Mouse (Mus musculus): Measurements from ENCODE around the gene Sppl2b.

Sppl2b gene

DNA sequence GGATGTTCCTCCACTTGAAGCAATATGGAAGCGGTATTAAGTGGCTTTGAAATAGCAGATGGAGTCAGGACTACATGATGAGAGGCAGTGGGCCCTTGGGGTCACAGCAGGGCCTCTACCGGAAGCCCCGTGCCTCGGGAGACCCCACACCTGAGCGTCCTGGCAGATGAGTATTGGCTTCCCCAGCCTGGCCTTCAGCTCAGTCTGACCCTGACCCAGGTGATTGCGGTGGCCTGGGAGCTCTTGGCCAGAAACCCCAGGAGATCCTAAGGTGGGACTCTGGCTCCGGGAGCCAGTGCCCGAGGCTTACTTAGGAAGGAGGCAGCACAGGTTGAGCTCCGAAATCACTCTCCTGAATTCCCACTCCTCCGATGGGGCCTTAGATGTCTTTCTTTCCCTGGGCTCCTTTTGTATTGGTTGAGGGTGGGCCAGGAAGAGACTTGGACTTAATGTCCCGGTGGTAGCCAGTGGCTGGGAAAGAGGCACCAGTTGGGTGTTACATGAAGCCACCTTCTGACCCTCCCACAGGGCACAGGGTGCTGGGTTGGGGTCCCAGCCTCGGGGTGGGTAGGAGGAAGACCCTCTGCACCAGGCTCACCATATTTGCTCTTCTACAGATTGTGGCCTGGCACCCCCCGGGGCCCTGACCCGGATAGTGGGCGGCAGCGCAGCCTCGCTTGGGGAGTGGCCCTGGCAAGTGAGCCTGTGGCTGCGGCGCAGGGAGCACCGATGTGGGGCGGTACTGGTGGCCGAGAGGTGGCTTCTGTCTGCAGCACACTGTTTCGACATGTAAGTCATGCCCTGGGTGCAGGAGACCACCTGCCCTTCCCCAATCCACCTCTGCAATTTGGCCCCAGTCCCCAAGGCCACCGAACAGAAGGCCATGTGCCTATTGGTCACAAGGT lies 41.8 kb downstream of the Sppl2b start:
- no peak for DNase-seq (ENCODE audit: low spot score in 2 of 2)

DNA sequence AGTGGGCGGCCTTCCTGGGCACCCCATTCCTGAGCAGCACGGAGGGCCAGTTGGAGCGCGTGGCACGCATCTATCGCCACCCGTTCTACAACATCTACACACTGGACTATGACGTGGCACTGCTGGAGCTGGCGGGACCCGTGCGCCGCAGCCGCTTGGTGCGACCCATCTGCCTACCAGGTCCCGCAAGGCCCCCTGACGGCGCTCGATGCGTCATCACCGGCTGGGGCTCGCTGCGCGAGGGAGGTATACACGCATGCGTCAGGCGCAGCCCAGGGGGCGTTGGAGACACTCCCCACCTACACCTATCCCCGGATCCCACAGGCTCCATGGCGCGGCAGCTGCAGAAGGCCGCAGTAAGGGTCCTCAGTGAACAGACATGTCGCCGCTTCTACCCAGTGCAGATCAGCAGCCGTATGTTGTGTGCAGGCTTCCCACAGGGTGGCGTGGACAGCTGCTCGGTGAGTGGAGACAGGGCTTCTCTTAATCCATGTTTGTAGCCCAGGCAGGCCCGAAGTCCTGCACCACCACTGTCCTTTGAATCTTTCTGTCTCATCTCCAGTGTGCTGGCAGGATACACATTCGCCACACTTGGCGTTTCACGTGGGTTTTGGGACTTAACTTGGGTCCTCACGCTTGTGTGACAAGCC lies 42.9 kb downstream of the Sppl2b start:
- peak; percentile 72 to 74 for DNase-seq (ENCODE audit: low spot score in 2 of 2)

DNA sequence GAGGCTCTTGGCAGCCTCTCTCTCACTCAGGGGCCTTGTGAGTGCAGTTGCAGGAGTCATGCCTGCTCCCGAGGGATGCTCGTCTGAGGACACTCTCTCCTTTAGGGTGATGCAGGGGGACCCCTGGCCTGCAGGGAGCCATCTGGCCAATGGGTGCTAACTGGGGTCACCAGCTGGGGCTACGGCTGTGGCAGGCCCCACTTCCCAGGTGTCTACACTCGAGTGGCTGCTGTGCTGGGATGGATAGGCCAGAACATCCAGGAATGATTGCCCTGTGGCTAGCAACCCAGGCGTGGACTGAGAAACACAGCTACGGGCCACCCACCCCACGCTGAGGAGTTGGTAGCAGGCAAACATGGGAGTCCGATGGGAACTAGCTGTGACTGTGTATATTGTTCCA lies 44.0 kb downstream of the Sppl2b start:
- no peak for DNase-seq (ENCODE audit: low spot score in 2 of 2)

DNA sequence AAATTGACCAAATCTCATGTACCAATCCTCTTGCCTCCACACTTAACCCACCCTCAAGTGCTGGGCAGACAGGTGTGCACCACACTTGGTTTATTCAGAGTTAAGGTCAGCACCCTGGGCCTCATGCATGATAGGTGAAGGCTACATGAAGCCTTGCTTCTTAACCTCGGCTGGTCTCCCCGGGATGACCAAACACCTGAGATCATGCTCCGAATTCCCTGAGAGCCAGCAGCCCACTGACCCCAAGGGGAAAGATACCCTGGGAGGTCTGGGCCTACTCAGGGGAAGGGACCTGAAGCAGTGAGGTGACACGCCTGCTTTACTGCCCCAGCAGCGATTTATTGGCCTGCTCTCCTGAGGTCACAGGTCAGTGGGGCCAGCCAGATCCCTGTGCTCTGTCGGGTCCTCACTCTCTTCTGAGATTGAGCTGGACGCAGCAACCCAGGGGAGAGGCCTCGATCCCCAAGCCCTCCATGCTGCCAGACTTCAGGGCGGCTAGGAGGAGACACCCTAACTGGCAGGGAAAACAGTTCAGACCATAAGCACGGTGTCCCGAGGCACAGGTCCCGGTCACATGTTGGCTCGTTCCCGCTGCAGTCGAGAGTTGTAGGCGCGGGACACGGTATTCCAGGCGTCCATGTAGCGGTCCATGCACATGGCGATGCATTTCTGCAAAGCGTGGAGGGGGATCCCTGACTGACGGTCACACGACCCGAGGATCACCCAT lies 44.7 kb downstream of the Sppl2b start:
- no peak for DNase-seq (ENCODE audit: low spot score in 2 of 2)

DNA sequence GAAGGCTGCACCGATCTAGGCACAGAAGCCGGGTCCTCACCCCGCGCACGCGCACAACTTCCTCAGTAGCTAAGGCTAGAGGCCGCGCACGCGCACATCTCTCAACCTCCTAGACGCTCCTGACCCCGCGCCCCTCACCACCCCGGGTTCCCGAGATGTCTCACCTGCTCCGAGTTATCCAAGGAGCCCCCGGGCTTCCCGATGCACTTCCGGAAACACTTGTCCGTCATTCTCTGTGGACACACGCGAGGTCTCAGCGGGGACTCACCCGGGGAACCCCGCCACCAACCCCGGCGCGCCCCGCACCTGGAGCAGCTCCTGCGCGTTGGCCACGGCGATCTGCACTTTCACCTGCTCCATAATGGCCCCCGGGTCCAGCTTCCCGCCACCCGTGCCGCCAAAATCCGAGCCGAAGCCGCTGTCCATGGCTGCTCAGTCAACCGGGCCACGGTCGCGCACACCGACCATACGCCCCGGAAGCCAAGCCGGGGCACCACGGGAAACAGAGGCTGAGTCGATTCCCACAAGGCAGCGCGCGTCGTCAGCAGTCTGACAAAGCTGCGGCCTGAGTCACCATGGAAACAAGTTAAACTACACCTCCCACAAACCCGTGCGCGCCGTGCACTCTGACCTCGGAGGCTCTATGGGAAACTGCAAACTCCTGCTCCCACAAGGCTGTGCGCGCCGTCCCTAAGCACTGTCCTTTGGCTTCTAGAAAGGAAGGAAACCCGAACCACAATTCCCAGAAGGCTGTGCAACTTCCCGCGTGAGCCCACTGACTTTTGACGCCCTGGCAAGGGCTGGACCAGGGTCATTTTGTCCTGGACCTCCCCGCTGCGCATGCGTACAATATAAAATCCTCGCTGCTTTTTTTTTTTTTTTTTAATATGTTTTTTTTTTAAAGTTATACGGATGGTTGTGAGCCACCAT lies 45.5 kb downstream of the Sppl2b start, which contains the start of gene Timm13:
Timm13 (minus strand) TSS at position 652 of the 930 bp plus-strand sequence.
- DNase-seq (ENCODE audit: low spot score in 2 of 2): peak; percentile 100

DNA sequence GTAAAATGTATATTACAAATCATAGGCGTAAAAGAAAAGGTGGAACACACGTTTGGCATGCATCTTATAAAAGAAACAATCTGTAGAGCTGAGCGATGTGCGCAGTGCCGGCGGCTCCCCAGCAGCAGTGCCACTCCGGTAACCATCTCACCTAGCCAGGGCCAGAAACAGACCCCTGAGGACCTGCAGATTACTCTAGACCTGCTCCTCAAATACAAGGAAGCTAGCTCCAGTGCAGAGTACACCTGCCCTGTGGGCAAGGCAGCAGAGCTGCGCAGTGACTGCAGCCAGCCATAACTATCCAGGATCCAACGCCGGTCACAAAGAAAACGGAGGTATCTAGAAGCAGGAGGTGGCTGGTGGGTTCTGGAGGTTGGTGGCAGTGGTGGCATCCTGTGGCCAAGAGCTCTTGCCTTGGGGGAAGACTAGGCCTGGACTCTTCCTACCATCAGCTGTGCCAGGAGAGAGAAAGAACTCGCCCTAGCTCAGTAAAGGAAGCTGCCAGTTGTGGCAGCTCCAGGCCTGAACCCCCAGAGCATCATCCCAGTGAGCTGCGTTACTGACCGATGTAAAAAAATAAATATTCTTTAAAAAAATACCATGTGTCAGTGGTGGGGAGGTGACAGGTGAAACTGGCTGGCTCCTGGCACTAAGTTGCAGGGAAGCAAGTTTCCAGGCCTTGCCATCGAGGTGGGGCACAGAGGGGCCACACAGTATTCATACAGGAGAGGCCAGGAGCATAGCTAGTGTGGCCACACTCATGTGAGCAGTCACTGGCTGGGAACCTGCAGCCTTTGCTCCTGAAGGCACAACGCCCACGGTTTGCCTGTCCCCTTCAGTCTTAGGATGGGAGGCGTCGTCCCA lies 46.6 kb downstream of the Sppl2b start:
- no peak for DNase-seq (ENCODE audit: low spot score in 2 of 2)

DNA sequence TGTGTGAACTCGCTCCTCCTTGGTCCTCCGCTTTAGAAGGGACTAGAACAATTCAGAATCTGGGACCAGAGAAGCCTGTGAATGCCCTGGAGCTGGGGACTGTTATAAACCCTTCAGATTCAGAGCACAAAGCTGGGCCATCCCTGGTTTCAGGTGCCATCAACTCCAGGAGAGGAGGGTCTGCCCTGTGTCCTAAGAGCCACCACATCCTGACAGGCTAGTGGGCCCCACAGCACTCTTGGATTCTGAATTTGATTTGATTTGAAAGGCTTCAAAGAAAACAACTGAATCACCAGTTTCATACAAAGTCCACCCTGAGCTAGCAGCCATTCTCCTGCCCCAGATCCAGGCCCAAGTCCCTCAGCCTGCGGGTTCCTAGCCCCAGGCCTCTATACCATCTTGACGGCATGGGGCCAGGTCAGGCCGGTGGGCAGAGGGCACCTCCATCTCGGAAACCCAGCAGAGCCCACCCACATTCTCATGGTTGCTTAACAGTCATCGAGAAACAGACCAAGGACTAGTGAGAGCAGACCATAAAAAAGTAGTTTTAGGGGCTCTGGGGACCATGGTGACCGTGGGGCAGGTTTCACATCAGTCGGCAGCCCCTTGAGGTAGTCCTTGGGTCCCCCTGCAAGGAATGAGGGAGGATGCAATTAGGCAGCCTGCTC lies 47.3 kb downstream of the Sppl2b start:
- DNase-seq (ENCODE audit: low spot score in 2 of 2): no peak

DNA sequence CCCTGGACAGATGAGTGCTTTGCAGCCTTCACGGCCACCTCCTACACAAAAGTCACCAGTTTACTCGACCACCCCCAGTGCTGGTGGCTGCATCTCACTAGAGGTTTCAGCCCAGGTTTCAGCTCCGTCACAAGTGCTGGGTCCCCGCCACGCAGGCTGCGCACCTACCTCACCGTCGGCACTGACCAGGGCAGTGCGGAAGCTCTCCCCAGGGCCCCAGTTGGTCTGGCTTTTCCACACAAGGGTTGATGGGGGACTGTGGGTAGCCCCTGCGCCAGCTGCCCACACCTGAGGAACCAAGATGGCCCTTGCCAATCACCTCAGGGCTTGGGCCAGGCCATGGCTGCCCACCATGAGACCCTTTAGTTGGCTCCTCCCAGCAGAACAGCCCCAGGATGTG lies 48.2 kb downstream of the Sppl2b start:
- DNase-seq (ENCODE audit: low spot score in 2 of 2): no peak

DNA sequence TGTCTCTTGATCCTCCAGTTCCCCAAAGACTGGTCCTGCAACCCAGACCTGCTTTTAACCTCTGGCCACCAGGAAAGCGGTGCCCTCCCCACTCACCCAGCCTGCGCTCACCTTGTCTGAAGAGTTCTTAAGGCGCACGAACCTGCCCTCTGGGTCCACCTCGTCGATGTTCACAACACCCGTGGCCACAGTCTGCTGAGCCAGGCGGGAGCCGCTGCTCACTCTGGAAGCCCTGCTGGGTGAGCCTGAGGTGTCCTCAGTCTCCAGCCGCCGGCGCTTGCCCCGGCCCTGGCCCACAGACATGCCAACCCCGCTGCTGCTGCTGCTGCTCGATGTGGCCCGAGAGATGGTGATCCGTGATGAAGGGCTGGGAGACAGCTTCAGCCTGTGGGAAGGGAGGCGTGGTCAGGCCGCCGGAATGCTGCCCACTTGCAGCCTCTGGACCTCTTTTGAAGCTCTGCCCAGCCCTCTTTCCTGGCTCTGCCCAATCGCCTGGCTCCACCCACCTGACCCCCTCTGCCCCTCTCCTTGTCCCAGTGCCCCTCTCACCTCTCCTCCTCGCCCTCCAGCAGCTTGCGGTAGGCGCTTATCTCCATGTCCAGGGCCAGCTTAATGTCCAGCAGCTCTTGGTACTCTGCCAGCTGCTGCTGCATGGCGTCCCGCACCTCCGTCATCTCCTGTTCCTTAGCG lies 49.1 kb downstream of the Sppl2b start:
- no peak for DNase-seq (ENCODE audit: low spot score in 2 of 2)

DNA sequence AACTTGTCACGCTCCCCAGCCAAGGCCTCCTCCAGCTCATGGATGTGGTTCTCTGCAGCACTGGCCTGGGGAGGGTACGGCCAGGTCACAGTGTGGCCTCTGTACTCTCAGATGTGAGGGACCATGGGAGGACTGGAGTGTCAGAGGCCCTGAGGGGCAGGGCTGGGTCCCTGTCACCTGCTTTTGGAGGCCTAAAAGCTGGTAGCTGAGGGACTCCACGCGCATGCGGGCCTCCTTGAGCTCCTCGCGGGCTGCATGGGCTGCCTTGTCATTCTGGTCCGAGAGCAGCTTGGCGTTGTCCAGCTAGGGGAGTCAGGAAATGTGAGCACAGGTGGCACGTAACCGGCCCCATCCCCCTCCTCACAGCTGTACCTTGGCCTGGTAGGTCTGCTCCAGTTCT lies 49.6 kb downstream of the Sppl2b start:
- DNase-seq (ENCODE audit: low spot score in 2 of 2): no peak

DNA sequence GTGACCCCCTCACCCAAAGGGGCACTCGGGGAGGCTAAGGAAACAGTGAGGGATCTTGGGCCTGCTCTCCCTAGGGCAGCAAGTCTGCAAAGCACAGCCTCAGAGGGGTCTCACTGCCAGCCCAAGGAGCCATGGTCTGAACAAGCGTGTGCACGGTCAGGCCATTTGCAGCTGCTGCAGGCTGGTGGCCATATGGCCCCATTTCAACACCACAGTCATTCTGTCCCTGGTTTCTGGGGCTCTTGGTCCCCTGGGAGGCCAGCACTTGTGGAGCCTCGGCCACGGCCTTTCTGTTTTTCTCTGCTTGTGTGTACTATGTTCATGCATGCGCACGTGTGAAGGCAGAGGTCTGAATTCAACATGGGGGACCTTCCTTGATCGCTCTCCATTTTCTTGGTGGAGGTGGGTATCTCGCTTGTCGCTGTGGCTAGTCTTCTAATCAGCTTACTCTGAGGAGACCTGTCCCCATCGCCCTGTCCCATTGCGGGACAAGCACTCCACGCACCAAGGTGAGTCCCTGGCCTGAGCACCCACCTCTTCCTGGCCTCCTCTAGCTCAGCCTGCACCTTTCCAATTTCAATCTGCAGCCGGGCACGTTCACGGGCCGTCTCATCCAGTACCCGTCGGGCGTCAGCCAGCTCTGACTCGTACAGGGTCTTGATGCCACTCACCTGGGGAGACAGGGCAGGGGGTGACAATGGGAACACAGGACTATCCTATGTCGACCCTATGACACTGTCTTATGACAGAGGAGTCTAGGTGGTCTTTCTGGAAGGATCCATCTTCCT lies 54.5 kb downstream of the Sppl2b start:
- no peak for DNase-seq (ENCODE audit: low spot score in 2 of 2)

DNA sequence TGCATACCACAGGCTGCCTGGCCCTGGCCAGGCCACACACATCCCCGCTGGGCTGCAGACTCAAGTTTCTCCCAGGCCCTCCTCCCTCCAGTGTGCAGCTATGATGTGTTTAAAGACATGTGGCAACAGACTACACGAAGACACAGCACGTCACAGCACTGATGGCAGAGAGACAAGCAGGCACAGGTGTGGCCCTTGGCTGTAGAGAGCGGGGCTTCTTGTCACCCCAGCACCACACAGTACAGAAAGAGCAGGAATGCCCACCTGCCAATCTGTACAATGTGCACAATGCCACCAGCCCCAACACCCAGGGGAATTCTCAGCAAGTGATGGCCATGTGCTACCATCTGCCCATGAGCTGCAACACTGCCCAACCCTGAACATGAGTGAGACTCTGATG lies 56.3 kb downstream of the Sppl2b start:
- DNase-seq (ENCODE audit: low spot score in 2 of 2): no peak

DNA sequence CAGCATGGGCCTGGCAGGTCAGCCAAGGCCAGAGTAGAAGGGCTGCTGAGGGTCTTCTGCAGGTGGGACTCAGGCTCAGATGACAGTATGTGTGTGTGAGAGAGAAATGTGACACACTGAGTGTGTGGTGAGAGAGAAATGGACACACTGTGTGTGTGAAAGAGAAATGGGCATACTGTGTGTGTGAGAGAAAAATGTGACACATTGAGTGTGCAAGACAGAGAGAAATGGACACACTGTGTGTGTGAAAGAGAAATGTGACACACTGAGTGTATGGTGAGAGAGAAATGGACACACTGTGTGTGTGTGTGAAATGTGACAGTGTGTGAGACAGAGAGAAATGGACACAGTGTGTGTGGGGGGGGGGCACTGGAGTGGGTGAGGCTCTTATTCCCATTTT lies 56.8 kb downstream of the Sppl2b start:
- no peak for DNase-seq (ENCODE audit: low spot score in 2 of 2)

DNA sequence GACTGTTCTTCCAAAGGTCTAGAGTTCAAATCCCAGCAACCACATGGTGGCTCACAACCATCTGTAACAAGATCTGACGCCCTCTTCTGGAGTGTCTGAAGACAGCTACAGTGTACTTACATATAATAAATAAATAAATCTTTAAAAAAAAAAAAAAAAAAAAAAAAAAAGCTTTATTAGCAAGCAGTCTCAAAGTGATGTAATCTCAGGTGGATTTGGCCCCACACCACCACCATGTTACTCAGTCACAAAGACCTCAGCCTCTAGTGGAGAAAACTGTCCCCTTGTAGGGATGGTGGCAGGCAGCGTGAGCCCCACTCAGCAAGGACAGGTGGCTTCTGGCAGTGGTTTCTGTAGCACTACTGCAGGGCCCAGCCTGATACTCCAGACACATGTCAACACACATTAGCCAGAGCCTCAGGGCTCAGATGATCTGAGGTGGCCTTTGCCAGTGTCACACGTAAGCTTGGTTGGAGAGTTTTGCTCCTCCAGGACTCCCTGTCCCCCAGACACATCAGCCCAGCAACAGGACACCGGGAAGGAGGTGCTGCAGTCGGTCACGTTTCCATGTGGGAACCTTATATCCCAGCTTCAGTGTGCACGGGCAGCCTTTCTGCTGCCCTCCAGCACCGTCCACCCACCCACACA lies 58.4 kb downstream of the Sppl2b start:
- DNase-seq (ENCODE audit: low spot score in 2 of 2): no peak

DNA sequence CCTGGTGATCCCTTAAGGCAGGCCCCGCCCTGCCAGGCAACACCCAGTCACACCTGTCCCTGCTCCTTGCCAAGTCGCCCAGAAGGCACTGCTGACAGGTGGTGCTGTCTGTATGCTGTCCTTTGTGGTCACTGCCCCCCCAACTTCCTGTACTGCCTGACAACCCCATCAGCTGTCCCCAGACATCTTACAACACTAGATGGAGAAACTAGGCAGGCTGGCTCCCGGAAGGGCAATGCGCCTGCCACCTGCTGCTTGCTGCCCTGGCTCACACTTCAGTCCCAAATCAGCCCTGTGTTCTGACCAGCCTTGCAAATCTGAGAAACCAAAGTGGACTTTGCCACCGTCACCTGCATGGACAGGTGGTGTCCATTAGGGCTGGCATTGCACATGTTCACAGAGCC lies 59.2 kb downstream of the Sppl2b start:
- no peak for DNase-seq (ENCODE audit: low spot score in 2 of 2)

DNA sequence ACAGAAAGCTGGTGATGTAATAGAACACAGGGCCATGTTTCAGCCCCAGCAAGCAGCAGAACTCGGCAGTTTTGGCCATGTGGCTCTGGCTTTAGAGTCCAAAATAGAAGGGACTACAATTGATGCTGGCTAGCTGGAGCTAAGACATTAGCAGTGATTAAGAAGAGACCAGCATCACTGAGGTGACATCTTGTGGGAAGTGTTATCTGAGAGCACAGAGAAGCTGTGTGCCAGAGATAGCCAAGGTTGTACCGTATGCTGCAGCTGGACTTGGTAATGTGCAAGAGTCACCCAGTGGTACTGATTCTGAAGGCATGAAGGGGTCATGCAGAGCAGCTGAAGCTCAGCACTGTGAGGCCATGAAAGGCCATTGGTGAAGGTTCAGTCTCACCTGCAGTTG lies 60.2 kb downstream of the Sppl2b start:
- no peak for DNase-seq (ENCODE audit: low spot score in 2 of 2)

DNA sequence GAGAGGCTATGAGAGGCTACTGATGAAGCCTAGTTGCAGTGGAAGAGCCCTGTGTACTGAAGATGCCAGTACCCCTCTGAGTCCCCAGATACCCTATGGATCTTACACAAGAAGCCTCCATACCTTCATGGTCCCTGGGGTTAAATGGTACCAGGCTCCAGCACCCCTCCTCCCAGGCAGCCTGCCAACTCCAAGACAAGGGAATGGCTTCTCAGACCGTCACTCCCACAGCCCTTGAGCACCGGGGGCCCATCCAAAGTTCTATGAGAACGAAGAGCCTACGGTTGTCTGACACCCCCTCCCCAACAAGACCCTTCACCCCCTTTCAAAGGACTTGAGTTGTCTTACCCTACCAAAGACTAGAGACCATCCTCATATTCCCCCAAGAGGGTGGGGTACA lies 60.7 kb downstream of the Sppl2b start:
- no peak for DNase-seq (ENCODE audit: low spot score in 2 of 2)

DNA sequence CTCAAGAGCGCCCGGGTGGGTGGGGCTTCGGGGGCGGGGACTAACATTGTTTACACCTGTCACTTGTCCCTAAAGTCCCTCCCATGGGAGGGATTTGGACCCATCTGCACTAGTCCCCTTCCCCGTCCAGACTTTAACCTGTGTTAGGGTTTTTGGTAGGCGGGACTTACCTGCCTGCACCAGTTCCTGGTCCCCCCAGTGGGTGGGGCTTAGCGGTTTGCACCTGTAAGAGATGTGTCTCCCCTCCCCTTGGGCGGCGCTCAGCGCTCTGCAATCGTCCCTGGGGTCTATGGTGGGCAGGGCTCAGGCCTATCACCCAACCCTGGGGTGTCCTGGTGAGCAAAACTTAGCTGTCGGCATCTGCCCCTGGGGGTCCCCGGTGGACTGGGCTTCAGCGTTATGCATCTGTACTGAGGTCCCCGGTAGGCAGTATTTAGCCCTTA lies 62.3 kb downstream of the Sppl2b start:
- no peak for DNase-seq (ENCODE audit: low spot score in 2 of 2)

All from right cerebral cortex, postnatal 36 days (tissue).